Mouse (Mus musculus) gastrocnemius, postnatal 14 days (tissue): ENCODE measurements at regions not wholly inside any gene's neighbourhood (a gene's known extent, or its start where the extent isn't known, plus 50 kb on each side); places are given as distances from the start of the nearest gene placed in this dataset.

Source experiments
- DNase-seq: peaks from one replicate; pipeline ENCODE4 v3.0.0; 2021; ENCODE audit warnings: mixed read lengths
- intact Hi-C: fragments of 180-260 bp; cut with DNase I; formaldehyde crosslinking; loops from one replicate; pipeline ENCODE4 v1.15.1; 2025; ENCODE audit warnings: low total_unique reads

GRCm38 (mm10) chr16:53063061-53063460, 609.2 kb upstream of the Alcam start:
- intact Hi-C loops = no loop called here
- DNase-seq = no peak

GRCm38 (mm10) chr16:53026056-53026455, 572.2 kb upstream of the Alcam start:
- no peak for DNase-seq
- intact Hi-C loops = no loop called here

- intact Hi-C loops = no loop called here
- DNase-seq = no peak
Observed at GRCm38 (mm10) chr16:53011847-53012246, 558.0 kb upstream of the Alcam start.

GRCm38 (mm10) chr16:52988852-52989397, 535.1 kb upstream of the Alcam start:
- intact Hi-C loops = no loop called here
- no peak for DNase-seq

GRCm38 (mm10) chr16:52984336-52984735, 530.5 kb upstream of the Alcam start:
- DNase-seq = no peak

GRCm38 (mm10) chr16:52980995-52981394, 527.1 kb upstream of the Alcam start:
- intact Hi-C loops = no loop called here
- no peak for DNase-seq

More at GRCm38 (mm10) chr16:52984336-52984735, 530.5 kb upstream of the Alcam start:
- intact Hi-C loops = no loop called here

- intact Hi-C loops = no loop called here
- DNase-seq = no peak
Observed at GRCm38 (mm10) chr16:52972811-52973210, 518.9 kb upstream of the Alcam start.

GRCm38 (mm10) chr16:52947679-52948078, 493.8 kb upstream of the Alcam start:
- intact Hi-C loops = no loop called here
- no peak for DNase-seq

- DNase-seq = no peak
- intact Hi-C loops = no loop called here
Observed at GRCm38 (mm10) chr16:52934749-52935148, 480.9 kb upstream of the Alcam start.

GRCm38 (mm10) chr16:52931978-52932377, 478.1 kb upstream of the Alcam start:
- intact Hi-C loops = no loop called here
- DNase-seq = no peak

- DNase-seq = no peak
- intact Hi-C loops = no loop called here
Observed at GRCm38 (mm10) chr16:52892467-52893255, 438.8 kb upstream of the Alcam start.

GRCm38 (mm10) chr16:52879463-52880114, 425.7 kb upstream of the Alcam start:
- DNase-seq = no peak
- intact Hi-C loops = no loop called here

- intact Hi-C loops = no loop called here
- DNase-seq = no peak
Observed at GRCm38 (mm10) chr16:52867833-52868232, 414.0 kb upstream of the Alcam start.

- DNase-seq = no peak
- intact Hi-C loops = no loop called here
Observed at GRCm38 (mm10) chr16:52863554-52863953, 409.7 kb upstream of the Alcam start.

- DNase-seq = no peak
- intact Hi-C loops = no loop called here
Observed at GRCm38 (mm10) chr16:52861263-52861662, 407.4 kb upstream of the Alcam start.

GRCm38 (mm10) chr16:52858441-52859209, 404.8 kb upstream of the Alcam start:
- intact Hi-C loops = no loop called here
- DNase-seq = no peak

GRCm38 (mm10) chr16:52851129-52851528, 397.3 kb upstream of the Alcam start:
- intact Hi-C loops = no loop called here
- no peak for DNase-seq

- DNase-seq = no peak
- intact Hi-C loops = no loop called here
Observed at GRCm38 (mm10) chr16:52818976-52819375, 365.1 kb upstream of the Alcam start.

GRCm38 (mm10) chr16:52811219-52811618, 357.3 kb upstream of the Alcam start:
- DNase-seq = no peak
- intact Hi-C loops = no loop called here

- intact Hi-C loops = no loop called here
Observed at GRCm38 (mm10) chr16:52804365-52804764, 350.5 kb upstream of the Alcam start.

More at GRCm38 (mm10) chr16:52804365-52804764, 350.5 kb upstream of the Alcam start:
- no peak for DNase-seq
